In genomic region chr12:79966621-79967490, GRCm38 (mm10) we compare ENCODE assay signal across 9 mouse cellular contexts.
A peak's percentile ranks its signal among the peaks of the same experiment; 100 is the strongest.
DNase-seq lines count a peak whose midpoint lies in the region; ATAC-seq and TF ChIP-seq lines count a peak whose summit lies in the region.
"Had no signal": no experiment of that assay in that cellular context is flagged by ENCODE, and none has a peak within 500 bp of the region (broad histone marks: within the 10 kb centered on the region; RNA-seq: fewer than 3 reads in every experiment).

No protein-coding gene starts in this region.

- no peak for DNase-seq in forebrain, embryonic 10.5 days (ENCODE audit: extremely low spot score, low spot score)
- no peak for DNase-seq in neural tube, embryonic 10.5 days (ENCODE audit: extremely low spot score, low spot score)
- DNase-seq in heart, postnatal 0 days (ENCODE audit: low spot score): no peak
- no peak for DNase-seq in thymus, postnatal 4 days
- DNase-seq in urinary bladder, postnatal 14 days (ENCODE audit: low spot score): no peak
- DNase-seq: gastrocnemius, postnatal 10 days had no signal

- no peak overlapping the region for H3K9ac ChIP-seq in forebrain, embryonic 15.5 days (replicated peaks)
- no peak overlapping the region for H3K9ac ChIP-seq in neural tube, embryonic 13.5 days
- H3K9ac ChIP-seq in heart, postnatal 0 days (replicated peaks; ENCODE audit: low read depth, low read length): no peak overlapping the region
- H3K9ac ChIP-seq in stomach, embryonic 15.5 days: no peak overlapping the region

- WGBS in forebrain, embryonic 10.5 days: 67% methylated on average over 12 of the region's 12 CpGs
- 69% methylated on average over 12 of the region's 12 CpGs for WGBS in forebrain, embryonic 15.5 days
- 72% methylated on average over 12 of the region's 12 CpGs for WGBS in neural tube, embryonic 13.5 days
- 27% methylated on average over 12 of the region's 12 CpGs for WGBS in heart, postnatal 0 days
- WGBS in stomach, embryonic 15.5 days: 52% methylated on average over 12 of the region's 12 CpGs

- H3K27me3 ChIP-seq in forebrain, embryonic 10.5 days (ENCODE audit: poor library complexity, severe bottlenecking): peaks cover 7% of the 10 kb centered on the region; the same call in 1 of the 2 replicates
- no peaks in the 10 kb centered on the region for H3K27me3 ChIP-seq in forebrain, embryonic 15.5 days
- no peaks in the 10 kb centered on the region; the same call in 1 of the 2 replicates for H3K27me3 ChIP-seq in neural tube, embryonic 13.5 days
- H3K27me3 ChIP-seq in heart, postnatal 0 days (ENCODE audit: control insufficient read depth, insufficient read depth, low read length): no peaks in the 10 kb centered on the region
- no peaks in the 10 kb centered on the region for H3K27me3 ChIP-seq in stomach, embryonic 15.5 days (replicated peaks)

- TF ChIP-seq EP300 in heart, postnatal 0 days (IDR thresholded peaks at IDR 0.05; ENCODE audit: low read depth): no peak

- no peaks in the 10 kb centered on the region for H3K36me3 ChIP-seq in forebrain, embryonic 10.5 days (replicated peaks)
- no peaks in the 10 kb centered on the region for H3K36me3 ChIP-seq in forebrain, embryonic 15.5 days
- H3K36me3 ChIP-seq in neural tube, embryonic 13.5 days: no peaks in the 10 kb centered on the region
- H3K36me3 ChIP-seq in heart, postnatal 0 days (replicated peaks; ENCODE audit: control insufficient read depth, insufficient read depth, low read length): no peaks in the 10 kb centered on the region
- no peaks in the 10 kb centered on the region for H3K36me3 ChIP-seq in stomach, embryonic 15.5 days

- H3K4me1 ChIP-seq in forebrain, embryonic 10.5 days: peaks cover 77% of the 10 kb centered on the region
- H3K4me1 ChIP-seq in forebrain, embryonic 15.5 days: peaks cover 38% of the 10 kb centered on the region
- peaks cover 63% of the 10 kb centered on the region for H3K4me1 ChIP-seq in neural tube, embryonic 13.5 days (replicated peaks)
- H3K4me1 ChIP-seq in heart, postnatal 0 days (ENCODE audit: control insufficient read depth, insufficient read depth): peaks cover 61% of the 10 kb centered on the region
- peaks cover 61% of the 10 kb centered on the region for H3K4me1 ChIP-seq in stomach, embryonic 15.5 days

- H3K4me2 ChIP-seq in forebrain, embryonic 15.5 days (replicated peaks): no peak overlapping the region
- H3K4me2 ChIP-seq in neural tube, embryonic 13.5 days: no peak overlapping the region
- no peak overlapping the region for H3K4me2 ChIP-seq in heart, postnatal 0 days (ENCODE audit: low read depth, low read length)
- no peak overlapping the region for H3K4me2 ChIP-seq in stomach, embryonic 15.5 days

- ATAC-seq in forebrain, embryonic 15.5 days (replicated peaks): no peak
- no peak for ATAC-seq in neural tube, embryonic 13.5 days (ENCODE audit: low read depth)
- ATAC-seq in heart, postnatal 0 days (ENCODE audit: insufficient read depth, low read depth): no peak
- ATAC-seq in stomach, embryonic 15.5 days (ENCODE audit: insufficient read depth, low FRiP score, low read depth): no peak

- H3K9me3 ChIP-seq in forebrain, embryonic 10.5 days: no peaks in the 10 kb centered on the region
- no peaks in the 10 kb centered on the region for H3K9me3 ChIP-seq in forebrain, embryonic 15.5 days
- no peaks in the 10 kb centered on the region for H3K9me3 ChIP-seq in neural tube, embryonic 13.5 days
- H3K9me3 ChIP-seq in heart, postnatal 0 days (replicated peaks; ENCODE audit: control insufficient read depth, low read length): no peaks in the 10 kb centered on the region
- H3K9me3 ChIP-seq in stomach, embryonic 15.5 days: no peaks in the 10 kb centered on the region

- TF ChIP-seq CTCF in heart, postnatal 0 days (IDR thresholded peaks at IDR 0.05; ENCODE audit: low read depth): no peak

- peak overlapping the region; percentile 91 for H3K27ac ChIP-seq in forebrain, embryonic 10.5 days
- no peak overlapping the region for H3K27ac ChIP-seq in forebrain, embryonic 15.5 days (replicated peaks)
- H3K27ac ChIP-seq in neural tube, embryonic 13.5 days (replicated peaks): 0 out of 2 replicates have a peak overlapping the region, but pooled peaks have one; percentile 6
- H3K27ac ChIP-seq in heart, postnatal 0 days (ENCODE audit: low read depth): peak overlapping the region; percentile 84
- H3K27ac ChIP-seq in stomach, embryonic 15.5 days: peak overlapping the region; percentile 92

- no peak overlapping the region for H3K4me3 ChIP-seq in forebrain, embryonic 10.5 days
- no peak overlapping the region for H3K4me3 ChIP-seq in forebrain, embryonic 15.5 days
- H3K4me3 ChIP-seq in neural tube, embryonic 13.5 days: no peak overlapping the region
- no peak overlapping the region for H3K4me3 ChIP-seq in heart, postnatal 0 days (ENCODE audit: low read depth, low read length)
- no peak overlapping the region for H3K4me3 ChIP-seq in stomach, embryonic 15.5 days (replicated peaks)
